Mouse (Mus musculus): ENCODE data around the gene Plcd1.
A peak's percentile ranks its signal among the peaks of the same experiment; 100 is the strongest.

DNA sequence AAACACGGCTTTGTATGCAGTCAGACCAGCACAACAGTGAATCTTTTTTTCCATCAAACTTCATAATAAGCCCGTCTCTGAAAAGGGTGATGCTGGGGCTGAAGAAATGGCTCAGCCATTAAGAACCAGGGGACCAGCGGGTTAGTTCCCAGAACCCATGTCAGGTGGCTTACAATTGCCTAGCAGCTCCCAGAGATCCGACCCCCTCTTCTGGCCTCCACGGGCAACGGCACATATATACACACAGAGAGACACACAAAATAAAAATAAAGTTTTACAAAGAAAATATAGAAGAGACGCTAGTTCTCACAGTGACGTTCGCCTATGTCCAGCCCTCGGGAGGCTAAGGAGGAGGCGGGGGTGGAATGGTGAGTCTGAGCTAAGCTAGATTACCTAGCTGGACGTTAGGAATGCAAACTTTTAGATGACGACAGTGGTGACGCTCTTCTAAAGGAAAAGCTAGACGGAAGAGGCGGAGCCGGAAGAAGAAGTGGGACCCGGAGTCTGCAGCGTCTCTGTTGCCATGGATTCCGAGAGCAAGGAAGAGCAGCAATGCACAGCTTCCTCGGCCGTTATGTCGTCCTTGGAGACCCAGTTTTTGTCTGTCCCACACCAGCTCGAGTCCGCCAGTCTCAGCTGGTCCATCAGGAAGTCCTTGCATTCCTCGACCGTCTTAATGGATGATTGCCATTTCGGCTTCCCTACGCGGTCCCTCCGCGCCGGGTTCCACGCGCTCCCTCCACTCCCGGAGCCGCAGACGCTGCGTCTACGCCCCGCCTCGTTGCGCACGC is 8.9 kb upstream of the Plcd1 start, which contains the start of gene Dlec1:
- TF ChIP-seq CTCF (IDR thresholded peaks at IDR 0.05; ENCODE audit: low read depth, low read length), result peak; percentile 21; the same call in 1 of the 2 replicates
- no peak for TF ChIP-seq POLR2A (IDR thresholded peaks at IDR 0.05; ENCODE audit: extremely low read depth, insufficient read depth, low read length)

Measured in liver, adult 2 months (tissue).